Mouse (Mus musculus): ENCODE measurements at regions not wholly inside any gene's neighbourhood (a gene's known extent, or its start where the extent isn't known, plus 50 kb on each side); places are given as distances from the start of the nearest gene placed in this dataset.
A peak's percentile ranks its signal among the peaks of the same experiment; 100 is the strongest.
"Not testable (repeated sequence)": the region's sequence is repeated elsewhere in the genome, so short reads cannot be mapped to it uniquely, and the experiment has no call there.

- DNase-seq, result peak; percentile 2
These were observed 447.5 kb downstream of the Kcnt2 start for GRCm38 (mm10) chr1:140693482-140693881.

GRCm38 (mm10) chr1:140730189-140730588 is 484.2 kb downstream of the Kcnt2 start:
- DNase-seq, result no peak

- no peak for DNase-seq
These were observed 493.2 kb downstream of the Kcnt2 start for GRCm38 (mm10) chr1:140739001-140739728.

- DNase-seq, result no peak
These were observed 494.1 kb downstream of the Kcnt2 start for GRCm38 (mm10) chr1:140740081-140740480.

GRCm38 (mm10) chr1:140748011-140748410 is 502.1 kb downstream of the Kcnt2 start:
- DNase-seq, result no peak

- no peak for DNase-seq
These were observed 519.9 kb downstream of the Kcnt2 start for GRCm38 (mm10) chr1:140765906-140766305.

GRCm38 (mm10) chr1:140773769-140774168 is 527.8 kb downstream of the Kcnt2 start:
- DNase-seq, result not testable (repeated sequence)

- no peak for DNase-seq
These were observed 564.2 kb downstream of the Kcnt2 start for GRCm38 (mm10) chr1:140810170-140810569.

- no peak for DNase-seq
These were observed 592.8 kb downstream of the Kcnt2 start for GRCm38 (mm10) chr1:140838766-140839165.

- DNase-seq, result no peak
These were observed 594.6 kb downstream of the Kcnt2 start for GRCm38 (mm10) chr1:140840579-140840978.

GRCm38 (mm10) chr1:140848053-140848452 is 602.1 kb downstream of the Kcnt2 start:
- not testable (repeated sequence) for DNase-seq

GRCm38 (mm10) chr1:140851568-140851967 is 605.6 kb downstream of the Kcnt2 start:
- no peak for DNase-seq

Measured in right cerebral cortex, postnatal 14 days (tissue).